Mouse (Mus musculus) kidney, postnatal 14 days (tissue): ENCODE measurements around the gene St6gal1.

ENCODE experiments used
- DNase-seq: peaks from one replicate; pipeline ENCODE4 v3.0.0; 2022; ENCODE audit warnings: mixed read lengths

Gene St6gal1

GRCm38 (mm10) chr16:23223871-23224469 lies 570 bp upstream of the St6gal1 start:
- DNase-seq: no peak

- peak; percentile 56 for DNase-seq
These were observed 655 bp downstream of the St6gal1 start for GRCm38 (mm10) chr16:23225069-23225721.

GRCm38 (mm10) chr16:23225821-23226600 lies 1.5 kb downstream of the St6gal1 start:
- DNase-seq: peak; percentile 43

- peak; percentile 29 for DNase-seq
These were observed 2.2 kb downstream of the St6gal1 start for GRCm38 (mm10) chr16:23226601-23227351.

GRCm38 (mm10) chr16:23227851-23228250 lies 3.3 kb downstream of the St6gal1 start:
- no peak for DNase-seq

GRCm38 (mm10) chr16:23228486-23228885 lies 3.9 kb downstream of the St6gal1 start:
- DNase-seq: no peak

- DNase-seq: no peak
These were observed 5.4 kb downstream of the St6gal1 start for GRCm38 (mm10) chr16:23229945-23230344.

- DNase-seq: peak; percentile 56
These were observed 6.6 kb downstream of the St6gal1 start for GRCm38 (mm10) chr16:23231168-23231567.

- DNase-seq: no peak
These were observed 8.2 kb downstream of the St6gal1 start for GRCm38 (mm10) chr16:23232691-23233090.

GRCm38 (mm10) chr16:23233496-23233895 lies 9.0 kb downstream of the St6gal1 start:
- DNase-seq: peak; percentile 20

GRCm38 (mm10) chr16:23234557-23234956 lies 10.0 kb downstream of the St6gal1 start:
- no peak for DNase-seq

- DNase-seq: no peak
These were observed 10.7 kb downstream of the St6gal1 start for GRCm38 (mm10) chr16:23235173-23235694.

- DNase-seq: no peak
These were observed 15.0 kb downstream of the St6gal1 start for GRCm38 (mm10) chr16:23239583-23239982.

GRCm38 (mm10) chr16:23240049-23240949 lies 15.8 kb downstream of the St6gal1 start:
- peak; percentile 89 for DNase-seq

GRCm38 (mm10) chr16:23240950-23241259 lies 16.4 kb downstream of the St6gal1 start:
- DNase-seq: no peak

- DNase-seq: no peak
These were observed 19.3 kb downstream of the St6gal1 start for GRCm38 (mm10) chr16:23243726-23244425.

- no peak for DNase-seq
These were observed 19.9 kb downstream of the St6gal1 start for GRCm38 (mm10) chr16:23244486-23244885.

GRCm38 (mm10) chr16:23249285-23249684 lies 24.7 kb downstream of the St6gal1 start:
- no peak for DNase-seq

GRCm38 (mm10) chr16:23249762-23250161 lies 25.2 kb downstream of the St6gal1 start:
- no peak for DNase-seq

GRCm38 (mm10) chr16:23250556-23251444 lies 26.3 kb downstream of the St6gal1 start:
- DNase-seq: no peak
